Mouse (Mus musculus) liver, embryonic 15.5 days (tissue): ENCODE measurements around the gene Bscl2. TPM values are rescaled to one million over a fixed set of nuclear protein-coding genes. Genes with fewer than 3 reads are reported as not detected.
A peak's percentile ranks its signal among the peaks of the same experiment; 100 is the strongest.

Experiments
- ATAC-seq: fragments of 200-750 bp; cut with Nextera tagmentation; 2 replicates; pipeline ENCODE4 v1.8.0; 2017; ENCODE audit warnings: moderate number of reproducible peaks, mild to moderate bottlenecking, moderate library complexity; ENCODE audit not compliant: insufficient read depth
- H3K27ac ChIP-seq: fragments of 300-500 bp; sonication (generic); replicated peaks from 2 replicates; pipeline ENCODE4 v1.5.1; 2015; ENCODE audit warnings: mild to moderate bottlenecking, inconsistent platforms
- H3K27me3 ChIP-seq: fragments of 300-500 bp; sonication (generic); 2 replicates; pipeline ENCODE4 v1.6.1; 2015; ENCODE audit warnings: mild to moderate bottlenecking, inconsistent platforms
- H3K36me3 ChIP-seq: fragments of 300-500 bp; sonication (generic); replicated peaks from 2 replicates; pipeline ENCODE4 v1.6.1; 2015; ENCODE audit warnings: moderate library complexity, mild to moderate bottlenecking, inconsistent platforms
- H3K4me1 ChIP-seq: fragments of 300-500 bp; sonication (generic); replicated peaks from 2 replicates; pipeline ENCODE4 v1.6.1; 2015; ENCODE audit warnings: inconsistent platforms
- H3K4me2 ChIP-seq: fragments of 300-500 bp; sonication (generic); 2 replicates; pipeline ENCODE4 v1.6.1; 2015; ENCODE audit warnings: moderate library complexity, mild to moderate bottlenecking, inconsistent platforms
- H3K4me3 ChIP-seq: fragments of 300-500 bp; sonication (generic); replicated peaks from 2 replicates; pipeline ENCODE4 v1.5.1; 2015; ENCODE audit warnings: mild to moderate bottlenecking, inconsistent platforms
- H3K9ac ChIP-seq: fragments of 300-500 bp; sonication (generic); 2 replicates; pipeline ENCODE4 v1.6.1; 2015; ENCODE audit warnings: moderate library complexity, mild to moderate bottlenecking, inconsistent platforms
- H3K9me3 ChIP-seq: fragments of 300-500 bp; sonication (generic); replicated peaks from 2 replicates; pipeline ENCODE4 v1.6.1; 2016; ENCODE audit warnings: inconsistent platforms
- WGBS: fragments of 180-500 bp; shearing (Covaris S2); methylation state at CpG from one replicate; pipeline ENCODE4 v1.1.7; 2015; ENCODE audit warnings: mixed read lengths; ENCODE audit not compliant: insufficient replicate concordance; 5-methylcytosine and 5-hydroxymethylcytosine counted together
- polyA plus RNA-seq: library from polyadenylated mRNA; unstranded; fragments of >200 nt; fragmentation: Nextera tagmentation; extraction: Ambion mirVana; gene quantifications from 2 replicates; pipeline ENCODE4 v1.2.1, GENCODE M21; 2015

Gene Bscl2
- polyA plus RNA-seq, 1 experiment from 2014 or later: 29.8 TPM

DNA sequence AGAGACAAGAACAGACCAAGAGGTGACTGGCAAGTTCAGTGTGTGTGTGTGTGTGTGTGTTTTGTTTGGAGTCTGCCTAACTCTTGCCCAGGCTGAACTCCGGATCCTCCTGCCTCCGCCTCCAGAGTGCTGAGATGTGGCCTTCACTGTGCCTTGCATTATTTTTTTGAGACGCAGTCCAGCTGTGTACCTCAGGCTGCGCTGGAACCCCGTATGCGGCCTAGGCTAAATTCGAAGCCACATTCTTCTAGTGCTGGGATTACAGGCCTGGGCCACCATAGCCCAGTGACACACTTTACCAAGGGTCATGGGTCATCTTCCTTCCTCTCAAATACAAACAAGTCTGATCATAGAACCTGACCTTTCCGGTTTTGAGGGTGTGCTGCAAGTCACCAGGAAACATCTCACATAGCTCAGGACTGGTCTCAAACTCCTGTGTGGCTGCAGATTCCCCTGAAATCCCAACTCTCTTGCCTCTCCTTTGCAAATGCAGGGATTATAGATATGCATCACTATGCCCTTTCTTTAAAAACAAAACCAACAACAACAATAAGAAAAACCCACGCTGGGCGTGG lies 35.1 kb downstream of the Bscl2 start:
- peak overlapping the region; percentile 90 for H3K4me2 ChIP-seq
- peak overlapping the region; percentile 99 for H3K9ac ChIP-seq
- H3K36me3 ChIP-seq: peaks cover 46% of the 10 kb centered on the region
- ATAC-seq: no peak
- H3K9me3 ChIP-seq: no peaks in the 10 kb centered on the region
- peaks cover 52% of the 10 kb centered on the region for H3K4me1 ChIP-seq
- H3K27me3 ChIP-seq: no peaks in the 10 kb centered on the region
- 64% methylated on average over 10 of the region's 10 CpGs for WGBS
- H3K4me3 ChIP-seq: peak overlapping the region; percentile 98
- H3K27ac ChIP-seq: peak overlapping the region; percentile 92

DNA sequence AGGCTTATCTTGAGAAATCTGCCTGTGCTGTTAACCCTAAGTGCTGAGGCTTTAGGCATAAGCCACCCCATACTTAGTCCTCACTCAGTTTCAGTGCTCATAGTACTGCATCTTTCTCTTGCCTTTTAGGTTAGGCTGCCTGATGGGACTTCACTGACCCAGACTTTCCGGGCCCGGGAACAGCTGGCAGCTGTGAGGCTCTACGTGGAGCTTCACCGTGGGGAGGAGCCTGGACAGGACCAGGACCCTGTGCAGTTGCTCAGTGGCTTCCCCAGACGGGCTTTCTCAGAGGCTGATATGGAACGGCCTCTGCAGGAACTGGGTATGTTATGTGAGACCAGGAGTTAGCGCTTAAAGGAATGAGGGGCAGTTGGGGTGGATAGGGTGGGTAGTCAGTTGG lies 37.8 kb downstream of the Bscl2 start:
- peak overlapping the region; percentile 34; the same call in 1 of the 2 replicates for H3K27ac ChIP-seq
- 87% methylated on average over 7 of the region's 7 CpGs for WGBS

DNA sequence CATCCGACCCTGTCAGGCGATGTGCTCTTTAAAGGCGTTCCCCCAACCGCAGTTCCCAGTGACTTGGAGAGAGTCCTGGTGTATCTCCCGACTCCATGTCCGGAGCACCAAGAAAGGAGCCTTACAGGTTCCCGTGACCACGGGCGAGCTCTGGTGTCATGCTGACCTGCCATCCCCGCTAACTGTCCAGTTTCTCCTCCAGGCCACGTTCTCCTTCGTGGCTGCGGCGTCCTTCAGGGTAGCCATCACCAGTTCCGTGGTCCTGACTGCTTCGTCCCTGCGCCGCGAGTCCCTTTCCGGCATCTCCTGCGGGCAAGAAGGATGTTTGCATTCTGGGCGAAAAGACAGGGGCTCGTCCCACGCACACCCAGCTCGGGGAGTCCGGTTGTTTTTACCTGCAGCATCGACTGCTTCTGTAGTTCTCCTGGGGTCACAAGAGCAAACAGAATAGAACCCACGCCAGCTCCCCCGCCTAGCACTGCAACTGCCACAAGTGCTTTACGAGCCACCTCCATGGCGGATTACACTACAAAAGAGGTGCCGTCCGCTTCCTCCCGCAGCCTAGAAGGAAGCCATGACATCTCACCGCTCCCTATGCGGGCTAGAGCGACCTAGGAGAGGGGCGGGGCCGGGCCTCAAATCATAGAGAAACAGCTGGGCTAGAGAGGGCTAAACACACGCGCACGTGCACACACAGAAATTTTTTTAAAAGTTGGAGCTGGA lies 43.2 kb downstream of the Bscl2 start, which contains the start of gene Uqcc3:
TSS of gene Uqcc3 (minus strand) at position 613 of the 723 bp plus-strand sequence.
- Histone ChIP-seq H3K4me2 (peak within 1 kb of the TSS; percentile 93), H3K4me1 (peaks cover 18% of the 10 kb centered on the region), H3K27me3 (no peaks in the 10 kb centered on the region), H3K9ac (peak within 1 kb of the TSS; percentile 95), H3K9me3 (no peaks in the 10 kb centered on the region), H3K4me3 (peak within 1 kb of the TSS; percentile 83), H3K27ac (peak within 1 kb of the TSS; percentile 76), H3K36me3 (peaks cover 20% of the 10 kb centered on the region)
- under 1% methylated on average over 42 of the region's 42 CpGs for WGBS
- ATAC-seq: peak; percentile 94

More for the DNA sequence above, 37.8 kb downstream of the Bscl2 start:
- H3K4me1 ChIP-seq: peaks cover 49% of the 10 kb centered on the region
- peaks cover 49% of the 10 kb centered on the region for H3K36me3 ChIP-seq
- H3K4me3 ChIP-seq: no peak overlapping the region
- no peak overlapping the region for H3K9ac ChIP-seq
- no peaks in the 10 kb centered on the region for H3K9me3 ChIP-seq
- H3K27me3 ChIP-seq: no peaks in the 10 kb centered on the region
- no peak overlapping the region for H3K4me2 ChIP-seq
- ATAC-seq: no peak

DNA sequence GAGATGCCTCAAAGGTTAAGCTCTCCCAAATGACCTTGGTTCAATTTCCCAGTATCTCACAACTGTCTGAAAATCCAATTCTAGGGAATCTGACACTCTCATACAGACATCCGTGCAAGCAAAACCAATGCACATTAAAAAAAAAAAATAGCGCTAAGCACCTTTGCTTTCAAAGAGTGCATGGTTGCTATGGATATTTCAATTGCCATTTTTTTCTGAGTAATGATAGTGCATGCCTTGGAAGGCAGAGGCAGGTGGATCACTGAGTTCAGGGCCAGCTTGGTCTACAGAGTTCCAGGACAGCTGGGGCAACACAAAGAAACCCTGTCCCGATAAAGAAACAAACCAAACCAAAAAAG lies 43.7 kb downstream of the Bscl2 start:
- 7% methylated on average over 3 of the region's 3 CpGs for WGBS
- peak overlapping the region; percentile 95; the same call in 1 of the 2 replicates for H3K9ac ChIP-seq
- H3K4me3 ChIP-seq: peak overlapping the region; percentile 83
- no peak overlapping the region for H3K27ac ChIP-seq
- H3K4me1 ChIP-seq: peaks cover 18% of the 10 kb centered on the region
- no peak for ATAC-seq
- H3K36me3 ChIP-seq: peaks cover 15% of the 10 kb centered on the region
- H3K27me3 ChIP-seq: no peaks in the 10 kb centered on the region
- no peaks in the 10 kb centered on the region for H3K9me3 ChIP-seq
- peak overlapping the region; percentile 93 for H3K4me2 ChIP-seq

DNA sequence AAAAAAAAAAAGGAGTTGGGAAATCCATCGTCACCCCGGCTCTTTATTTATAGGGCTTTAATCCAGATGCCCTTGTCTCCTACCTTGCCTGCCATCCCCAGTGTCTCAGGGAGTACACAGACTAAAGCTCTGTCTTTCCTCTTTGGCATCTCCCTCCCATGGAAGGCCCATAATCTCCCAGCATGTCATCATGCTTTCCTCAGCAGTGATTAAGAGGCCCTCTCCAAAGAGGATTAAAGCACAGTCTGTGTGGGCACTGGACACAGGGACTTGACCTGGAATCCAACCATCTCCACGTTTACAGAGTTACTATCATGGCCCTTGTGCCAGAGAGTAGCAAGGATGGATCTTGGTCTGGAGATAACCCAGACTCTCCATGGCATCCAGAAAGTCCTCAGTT lies 46.3 kb downstream of the Bscl2 start, which contains the start of the genes Lbhd1 and Gm49403:
TSS of gene Lbhd1 (plus strand) at position 117 of the 400 bp plus-strand sequence.
TSS of gene Gm49403 (plus strand) at position 315 of the 400 bp plus-strand sequence.
- no peak within 1 kb of the TSS for H3K4me3 ChIP-seq
- H3K9me3 ChIP-seq: no peaks in the 10 kb centered on the region
- H3K4me2 ChIP-seq: no peak within 1 kb of the TSS
- no peak for ATAC-seq
- no peaks in the 10 kb centered on the region for H3K27me3 ChIP-seq
- H3K4me1 ChIP-seq: peaks cover 34% of the 10 kb centered on the region
- H3K27ac ChIP-seq: no peak within 1 kb of the TSS
- no peak within 1 kb of the TSS for H3K9ac ChIP-seq
- peaks cover 3% of the 10 kb centered on the region; the same call in 1 of the 2 replicates for H3K36me3 ChIP-seq
- 65% methylated on average over 3 of the region's 3 CpGs for WGBS

DNA sequence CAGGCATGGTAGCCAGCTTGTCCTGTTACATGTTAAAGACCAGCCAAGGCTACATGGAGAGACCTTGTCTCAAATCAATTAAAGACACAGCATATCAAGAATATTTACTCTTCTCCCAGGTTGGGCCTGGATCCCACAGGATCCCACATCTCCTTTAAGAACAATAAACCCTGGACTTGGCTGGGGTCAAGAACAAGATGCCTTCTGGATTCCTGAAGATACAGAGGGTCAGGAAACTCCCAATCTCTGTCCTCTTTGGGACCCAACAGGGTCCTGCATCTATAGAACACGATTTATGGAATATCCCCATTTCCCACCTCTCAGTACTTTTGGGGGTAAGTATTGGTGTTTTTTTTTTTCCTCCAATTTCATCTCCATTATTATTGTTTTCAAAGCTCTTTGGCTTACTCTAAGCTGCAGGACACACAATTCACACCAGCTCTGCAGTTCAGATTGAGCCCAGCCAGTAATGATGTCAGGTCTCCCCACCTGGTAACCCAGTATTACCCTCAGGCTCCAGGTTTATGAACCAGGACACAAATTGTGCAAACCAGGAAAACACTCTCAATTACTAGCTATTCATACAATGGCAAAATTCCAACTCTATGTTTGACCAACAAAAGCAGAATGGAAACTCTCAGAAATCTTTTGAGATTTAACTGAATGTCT lies 49.8 kb downstream of the Bscl2 start:
- no peak for ATAC-seq
- H3K9ac ChIP-seq: peak overlapping the region; percentile 81; the same call in 1 of the 2 replicates
- peaks cover 20% of the 10 kb centered on the region for H3K36me3 ChIP-seq
- WGBS: 25% methylated on average over 1 of the region's 1 CpGs
- no peaks in the 10 kb centered on the region for H3K27me3 ChIP-seq
- H3K4me2 ChIP-seq: peak overlapping the region; percentile 78
- H3K4me3 ChIP-seq: peak overlapping the region; percentile 76
- peak overlapping the region; percentile 75; the same call in 1 of the 2 replicates for H3K27ac ChIP-seq
- H3K4me1 ChIP-seq: peaks cover 40% of the 10 kb centered on the region
- H3K9me3 ChIP-seq: no peaks in the 10 kb centered on the region

DNA sequence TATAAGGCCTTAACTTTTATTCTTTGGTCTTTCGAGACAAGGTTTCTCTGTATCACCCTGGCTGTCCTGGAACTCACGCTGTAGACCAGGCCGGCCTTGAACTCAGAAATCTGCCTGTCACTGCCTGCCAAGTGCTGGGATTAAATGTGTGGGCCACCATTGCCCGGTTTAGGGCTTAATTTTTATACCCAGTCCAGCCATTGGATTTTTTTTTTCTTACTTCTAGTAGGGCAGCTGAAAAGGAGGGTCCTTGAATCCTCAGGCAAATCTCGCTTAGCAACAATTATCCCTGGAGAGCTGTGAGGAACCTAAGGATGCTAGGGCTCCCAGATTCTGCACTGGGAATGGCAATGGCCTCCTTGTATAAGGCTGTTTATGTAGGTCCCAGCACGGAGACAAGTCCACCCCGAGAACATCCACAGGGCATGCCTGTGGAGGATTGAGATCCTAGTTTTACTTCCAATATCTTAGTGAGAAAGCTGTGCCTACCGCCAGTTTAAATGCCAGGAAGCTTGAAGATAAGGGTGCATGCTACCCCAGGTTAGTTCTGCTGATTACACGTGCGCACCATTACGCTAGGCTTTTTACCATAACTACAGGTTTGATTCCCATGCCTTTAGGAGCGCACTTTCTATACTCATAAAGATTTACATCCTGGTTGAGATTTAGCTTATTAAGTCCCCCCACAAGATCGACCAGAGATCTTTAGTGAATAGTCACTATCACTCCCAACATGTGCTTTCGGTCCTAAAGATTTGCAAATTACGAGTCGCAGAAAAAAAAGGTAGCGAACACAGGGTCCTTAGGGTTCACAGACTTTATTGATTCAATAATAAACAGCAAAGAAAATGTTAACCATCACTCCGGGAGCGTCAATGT lies 50.6 kb downstream of the Bscl2 start:
- Histone ChIP-seq H3K27ac (peak overlapping the region; percentile 75), H3K9me3 (no peaks in the 10 kb centered on the region), H3K27me3 (no peaks in the 10 kb centered on the region), H3K4me1 (peaks cover 46% of the 10 kb centered on the region), H3K4me2 (peak overlapping the region; percentile 78), H3K36me3 (peaks cover 20% of the 10 kb centered on the region), H3K9ac (peak overlapping the region; percentile 81), H3K4me3 (peak overlapping the region; percentile 76)
- no peak for ATAC-seq
- WGBS: 9% methylated on average over 19 of the region's 19 CpGs

DNA sequence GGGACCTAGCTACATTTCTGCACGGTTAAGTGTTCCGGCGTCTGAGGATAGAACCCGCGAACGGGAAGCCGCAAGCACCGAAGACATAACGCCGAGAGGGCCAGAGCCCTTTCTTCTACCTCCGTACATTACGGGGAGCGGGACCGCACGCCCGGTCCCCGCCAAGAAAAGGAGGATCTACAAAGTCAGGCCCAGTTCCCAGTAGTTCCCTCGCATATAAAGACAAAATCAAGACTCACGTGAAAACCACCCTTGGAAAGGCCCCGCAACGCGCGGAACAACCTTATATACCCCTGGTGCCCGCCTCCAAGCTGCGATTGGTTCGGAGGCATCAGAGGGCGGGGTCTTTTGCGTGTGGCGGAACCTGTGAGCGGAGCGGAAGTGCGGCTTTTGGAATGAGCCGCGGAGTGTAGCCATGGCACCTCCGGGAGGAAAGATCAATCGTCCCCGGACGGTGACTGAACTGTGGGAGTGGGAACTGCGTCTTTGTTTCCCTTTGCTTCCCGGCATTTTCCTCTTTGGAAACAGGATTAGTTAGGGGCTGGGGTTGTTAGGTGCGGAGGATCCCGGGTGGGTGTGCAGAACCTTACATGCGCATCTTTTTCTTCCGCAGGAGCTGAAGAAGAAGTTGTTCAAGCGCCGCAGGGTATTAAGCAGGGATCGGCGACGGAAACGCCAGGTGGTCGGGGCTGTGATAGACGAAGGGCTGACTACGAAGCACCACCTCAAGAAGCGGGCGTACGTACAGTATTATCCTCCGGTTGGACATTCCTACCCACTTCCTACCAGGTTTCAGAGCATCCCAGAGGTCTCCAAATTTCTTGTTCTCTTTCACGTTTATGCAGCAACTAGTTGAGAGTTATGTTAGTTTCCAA lies 51.5 kb downstream of the Bscl2 start, which contains the start of the genes 1810009A15Rik and Gm49416:
TSS of gene 1810009A15Rik (plus strand) at position 343 of the 875 bp plus-strand sequence.
TSS of gene Gm49416 (plus strand) at position 416 of the 875 bp plus-strand sequence.
- peak within 1 kb of the TSS; percentile 78 for H3K4me2 ChIP-seq
- peaks cover 20% of the 10 kb centered on the region for H3K36me3 ChIP-seq
- ATAC-seq: peak; percentile 89
- under 1% methylated on average over 58 of the region's 58 CpGs for WGBS
- peaks cover 54% of the 10 kb centered on the region for H3K4me1 ChIP-seq
- H3K4me3 ChIP-seq: peak within 1 kb of the TSS; percentile 76
- H3K27ac ChIP-seq: peak within 1 kb of the TSS; percentile 87
- no peaks in the 10 kb centered on the region for H3K27me3 ChIP-seq
- H3K9ac ChIP-seq: peak within 1 kb of the TSS; percentile 81
- no peaks in the 10 kb centered on the region for H3K9me3 ChIP-seq

DNA sequence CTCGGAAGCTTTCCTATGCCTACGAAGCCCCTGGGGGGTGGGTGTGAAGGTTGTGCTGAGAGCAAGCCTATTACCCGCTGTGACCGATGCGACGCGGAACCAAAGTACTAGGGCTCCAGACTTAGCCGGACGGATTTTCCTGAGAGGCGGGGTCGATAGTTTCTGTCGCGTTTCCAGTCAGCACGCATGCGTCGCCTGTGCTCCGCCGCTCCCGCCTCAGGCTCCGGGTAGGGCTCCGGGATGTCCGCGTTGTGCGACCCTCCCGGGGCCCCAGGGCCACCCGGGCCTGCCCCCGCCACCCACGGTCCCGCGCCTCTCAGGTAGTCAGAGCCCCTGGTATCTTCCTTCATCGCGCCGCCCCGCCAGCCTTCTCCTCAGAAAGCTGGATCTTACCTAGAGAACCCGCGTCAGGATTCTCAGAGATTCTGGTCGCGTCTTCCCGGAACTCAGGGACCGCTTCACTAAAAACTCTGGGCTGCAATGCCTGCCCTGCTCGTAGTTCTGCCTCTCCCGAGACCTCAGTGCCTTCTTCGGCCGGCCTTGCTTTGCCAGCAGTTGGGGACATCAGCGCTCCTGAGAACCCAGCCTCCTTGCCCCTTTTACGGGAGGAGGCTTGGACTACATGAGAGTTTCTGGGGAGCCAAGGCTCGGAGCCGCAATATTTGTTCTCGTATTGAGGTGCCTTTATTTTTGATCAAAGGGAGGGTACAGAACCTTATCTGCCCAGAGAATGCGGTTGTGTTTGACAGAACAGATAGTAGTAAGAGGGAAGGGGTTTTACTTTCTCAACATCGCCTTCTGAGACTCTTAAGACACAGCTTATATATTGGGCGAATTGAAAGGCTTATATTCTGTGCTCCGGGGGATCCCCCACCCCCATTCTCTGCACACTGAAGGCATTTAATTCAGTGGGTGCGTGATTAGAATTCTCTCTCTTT lies 55.8 kb downstream of the Bscl2 start, which contains the start of gene Ints5:
TSS of gene Ints5 (plus strand) at position 177 of the 938 bp plus-strand sequence.
- Histone ChIP-seq H3K9ac (peak within 1 kb of the TSS; percentile 96), H3K4me1 (peaks cover 71% of the 10 kb centered on the region), H3K36me3 (peaks cover 48% of the 10 kb centered on the region), H3K27me3 (no peaks in the 10 kb centered on the region), H3K27ac (peak within 1 kb of the TSS; percentile 93), H3K9me3 (no peaks in the 10 kb centered on the region), H3K4me2 (peak within 1 kb of the TSS; percentile 78), H3K4me3 (peak within 1 kb of the TSS; percentile 95)
- 1% methylated on average over 54 of the region's 54 CpGs for WGBS
- peak; percentile 45 for ATAC-seq
